Mouse (Mus musculus): ENCODE measurements at regions not wholly inside any gene's neighbourhood (a gene's known extent, or its start where the extent isn't known, plus 50 kb on each side); places are given as distances from the start of the nearest gene placed in this dataset.
"Not testable (repeated sequence)": the region's sequence is repeated elsewhere in the genome, so short reads cannot be mapped to it uniquely, and the experiment has no call there.

GRCm38 (mm10) chr1:194435060-194435459 lies 183.0 kb upstream of the Plxna2 start:
- DNase-seq = no peak

GRCm38 (mm10) chr1:194428586-194428985 lies 189.4 kb upstream of the Plxna2 start:
- no peak for DNase-seq

GRCm38 (mm10) chr1:194426293-194426692 lies 191.7 kb upstream of the Plxna2 start:
- no peak for DNase-seq

- DNase-seq = no peak
Observed at GRCm38 (mm10) chr1:194424201-194424600, 193.8 kb upstream of the Plxna2 start.

- no peak for DNase-seq
Observed at GRCm38 (mm10) chr1:194412193-194412592, 205.8 kb upstream of the Plxna2 start.

- no peak for DNase-seq
Observed at GRCm38 (mm10) chr1:194411788-194412187, 206.2 kb upstream of the Plxna2 start.

- no peak for DNase-seq
Observed at GRCm38 (mm10) chr1:194399281-194399680, 218.7 kb upstream of the Plxna2 start.

GRCm38 (mm10) chr1:194396754-194397460 lies 221.1 kb upstream of the Plxna2 start:
- DNase-seq = no peak

GRCm38 (mm10) chr1:194393720-194394119 lies 224.3 kb upstream of the Plxna2 start:
- DNase-seq = no peak

GRCm38 (mm10) chr1:194390202-194390601 lies 227.8 kb upstream of the Plxna2 start:
- no peak for DNase-seq

- DNase-seq = no peak
Observed at GRCm38 (mm10) chr1:194378135-194378534, 239.9 kb upstream of the Plxna2 start.

GRCm38 (mm10) chr1:194373511-194373910 lies 244.5 kb upstream of the Plxna2 start:
- DNase-seq = not testable (repeated sequence)

- DNase-seq = no peak
Observed at GRCm38 (mm10) chr1:194363917-194364316, 254.1 kb upstream of the Plxna2 start.

GRCm38 (mm10) chr1:194363129-194363768 lies 254.8 kb upstream of the Plxna2 start:
- DNase-seq = no peak

- DNase-seq = no peak
Observed at GRCm38 (mm10) chr1:194362298-194362697, 255.7 kb upstream of the Plxna2 start.

- DNase-seq = peak; percentile 13
Observed at GRCm38 (mm10) chr1:194361316-194361715, 256.7 kb upstream of the Plxna2 start.

- DNase-seq = no peak
Observed at GRCm38 (mm10) chr1:194354332-194355120, 263.5 kb upstream of the Plxna2 start.

- no peak for DNase-seq
Observed at GRCm38 (mm10) chr1:194345304-194346033, 272.5 kb upstream of the Plxna2 start.

- no peak for DNase-seq
Observed at GRCm38 (mm10) chr1:194342568-194342967, 275.4 kb upstream of the Plxna2 start.

- no peak for DNase-seq
Observed at GRCm38 (mm10) chr1:194341758-194342157, 276.3 kb upstream of the Plxna2 start.

GRCm38 (mm10) chr1:194334752-194335719 lies 283.0 kb upstream of the Plxna2 start:
- peak; percentile 70 for DNase-seq

GRCm38 (mm10) chr1:194332639-194333038 lies 285.4 kb upstream of the Plxna2 start:
- DNase-seq = no peak

Measured in cerebellum, adult 9-11 months (tissue).